Mouse (Mus musculus) induced T-regulatory cell, adult 2 months (primary cell): ENCODE results near the gene Plcb1.

Experiments
- DNase-seq: peaks from one replicate; pipeline ENCODE4 v3.0.0-alpha.2; 2012; ENCODE audit warnings: low read depth

Gene Plcb1

GRCm38 (mm10) chr2:134785970-134786855, at the start of gene Plcb1:
Gene Plcb1 (plus strand): TSS chr2:134786067.
- DNase-seq = no peak

GRCm38 (mm10) chr2:134755537-134755936, 30.3 kb upstream of the Plcb1 start:
- no peak for DNase-seq

GRCm38 (mm10) chr2:134756086-134756485, 29.8 kb upstream of the Plcb1 start:
- DNase-seq = no peak

- DNase-seq = no peak
These were observed 24.8 kb upstream of the Plcb1 start for GRCm38 (mm10) chr2:134761029-134761428.

GRCm38 (mm10) chr2:134763406-134763990, 22.4 kb upstream of the Plcb1 start:
- DNase-seq = no peak

- DNase-seq = no peak
These were observed 21.4 kb upstream of the Plcb1 start for GRCm38 (mm10) chr2:134764506-134764905.

- DNase-seq = no peak
These were observed 6.0 kb upstream of the Plcb1 start for GRCm38 (mm10) chr2:134779826-134780225.

- no peak for DNase-seq
These were observed 5.6 kb upstream of the Plcb1 start for GRCm38 (mm10) chr2:134780316-134780715.

GRCm38 (mm10) chr2:134786856-134787250, 986 bp downstream of the Plcb1 start:
- no peak for DNase-seq

GRCm38 (mm10) chr2:134787336-134788095, 1.6 kb downstream of the Plcb1 start:
- no peak for DNase-seq

- DNase-seq = no peak
These were observed 7.1 kb downstream of the Plcb1 start for GRCm38 (mm10) chr2:134792926-134793325.

- no peak for DNase-seq
These were observed 14.4 kb downstream of the Plcb1 start for GRCm38 (mm10) chr2:134800226-134800625.

- DNase-seq = no peak
These were observed 30.5 kb downstream of the Plcb1 start for GRCm38 (mm10) chr2:134816383-134816782.

GRCm38 (mm10) chr2:134817058-134817840, 31.4 kb downstream of the Plcb1 start:
- no peak for DNase-seq

- no peak for DNase-seq
These were observed 35.3 kb downstream of the Plcb1 start for GRCm38 (mm10) chr2:134821176-134821575.

- DNase-seq = no peak
These were observed 39.8 kb downstream of the Plcb1 start for GRCm38 (mm10) chr2:134825645-134826044.

- no peak for DNase-seq
These were observed 40.5 kb downstream of the Plcb1 start for GRCm38 (mm10) chr2:134826111-134827005.

- DNase-seq = no peak
These were observed 42.1 kb downstream of the Plcb1 start for GRCm38 (mm10) chr2:134827778-134828487.

GRCm38 (mm10) chr2:134831861-134832260, 46.0 kb downstream of the Plcb1 start:
- DNase-seq = no peak

- no peak for DNase-seq
These were observed 50.2 kb downstream of the Plcb1 start for GRCm38 (mm10) chr2:134836097-134836496.
